Mouse (Mus musculus): ENCODE measurements at regions not wholly inside any gene's neighbourhood (a gene's known extent, or its start where the extent isn't known, plus 50 kb on each side); places are given as distances from the start of the nearest gene placed in this dataset.
"Not testable (repeated sequence)": the region's sequence is repeated elsewhere in the genome, so short reads cannot be mapped to it uniquely, and the experiment has no call there.

DNA sequence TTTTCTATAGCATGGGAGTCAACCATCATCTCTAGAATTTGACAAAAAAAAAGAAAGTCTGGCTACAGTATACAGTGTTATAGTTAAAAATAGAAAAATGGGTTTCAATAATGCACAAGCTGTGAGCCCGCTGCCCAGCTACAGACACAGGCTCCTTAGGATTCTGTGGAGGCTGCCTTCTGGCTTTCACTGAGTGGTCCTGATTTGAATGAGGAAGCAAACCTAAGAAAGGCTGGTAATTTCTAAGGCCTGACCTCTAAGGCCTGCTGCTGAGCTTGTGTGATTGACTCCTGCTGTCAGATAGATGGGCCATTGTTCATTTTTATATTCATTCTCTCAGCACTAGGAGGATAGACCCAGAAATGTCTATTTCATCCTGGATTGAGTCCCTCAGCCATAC is 67.7 kb downstream of the Alg10b start:
- no peak for DNase-seq

DNA sequence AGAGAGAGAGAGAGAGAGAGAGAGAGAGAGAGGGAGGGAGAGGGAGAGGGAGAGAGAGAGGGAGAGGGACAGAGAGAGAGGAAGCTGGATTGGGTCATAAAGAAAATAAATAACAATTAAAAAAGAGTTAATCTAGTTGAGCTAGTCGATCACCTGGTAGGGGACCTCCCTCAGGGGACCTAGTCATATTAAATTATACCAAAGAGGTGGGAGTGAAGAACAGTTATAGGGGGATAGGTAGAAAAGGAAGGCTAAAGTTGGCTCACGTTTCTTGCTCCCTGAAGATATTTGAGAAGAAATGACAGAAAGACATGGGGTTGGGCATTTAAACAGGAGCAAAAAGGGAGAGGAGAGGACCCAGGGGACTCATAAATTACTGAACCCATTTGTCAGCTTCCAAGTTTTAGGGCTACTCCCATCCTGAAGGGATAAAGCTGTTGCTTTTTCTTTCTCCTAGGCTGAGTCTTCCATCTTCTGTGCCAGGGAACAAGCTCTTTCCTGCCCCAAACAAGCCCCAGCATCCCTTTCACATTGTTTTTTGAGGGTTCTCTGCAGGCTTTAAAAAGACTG is 70.3 kb downstream of the Alg10b start:
- DNase-seq: no peak

DNA sequence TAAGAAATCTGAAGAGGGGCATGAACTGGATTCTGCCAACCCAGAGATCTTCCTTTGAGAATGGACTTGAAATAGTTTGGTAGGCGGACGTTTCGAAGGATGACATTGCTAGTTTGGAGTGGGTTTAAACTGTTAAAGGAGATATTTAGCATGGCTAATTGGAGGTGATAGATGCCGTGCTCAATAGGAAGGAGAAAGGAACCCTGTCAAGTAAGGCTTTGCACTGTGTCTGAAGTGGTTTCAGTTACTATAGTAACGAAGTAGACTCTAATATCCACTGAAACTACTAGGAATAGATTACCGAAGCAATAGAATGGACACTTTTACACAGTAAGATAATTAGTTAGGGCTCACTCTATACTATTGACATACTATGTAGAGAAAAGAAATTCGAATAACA is 74.5 kb downstream of the Alg10b start:
- no peak for DNase-seq

DNA sequence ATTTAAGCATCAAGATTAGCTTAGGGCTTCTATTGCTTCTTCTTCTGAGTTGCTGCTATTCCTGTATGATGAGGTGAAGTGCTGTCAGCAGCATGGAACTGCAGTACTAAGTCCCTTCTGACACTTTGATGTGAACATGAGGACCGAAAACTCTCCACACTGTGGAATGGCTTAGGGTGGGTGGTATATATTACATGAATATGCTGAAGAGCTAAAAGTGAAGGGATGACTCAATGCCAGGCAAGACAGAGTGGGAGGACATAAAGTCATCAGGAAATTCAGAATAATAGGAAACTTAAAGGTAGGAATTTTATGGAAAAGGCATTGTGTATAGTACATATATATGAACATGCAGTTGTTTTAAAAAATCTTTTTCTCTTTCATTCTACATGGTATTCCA is 79.3 kb downstream of the Alg10b start:
- DNase-seq: no peak

DNA sequence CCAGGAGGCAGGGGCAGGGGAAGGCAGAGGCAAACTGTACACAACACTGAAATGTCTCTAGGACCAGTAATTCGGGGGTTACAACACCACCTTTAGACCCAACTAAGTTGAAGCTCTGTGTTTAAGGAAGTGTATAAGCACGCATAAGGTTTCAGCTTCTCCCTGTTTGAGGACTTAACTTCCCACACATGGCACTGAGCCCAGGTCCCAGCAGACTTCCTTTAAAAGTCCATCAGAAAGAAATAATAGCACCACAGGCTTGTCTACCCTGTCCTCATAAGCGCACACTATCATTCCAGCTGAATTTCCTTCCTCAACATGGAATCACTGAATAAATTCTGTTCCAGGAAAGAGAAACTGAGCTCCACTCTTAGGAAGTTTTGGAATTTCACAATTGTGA is 80.9 kb downstream of the Alg10b start:
- peak; percentile 56 to 67 for DNase-seq

DNA sequence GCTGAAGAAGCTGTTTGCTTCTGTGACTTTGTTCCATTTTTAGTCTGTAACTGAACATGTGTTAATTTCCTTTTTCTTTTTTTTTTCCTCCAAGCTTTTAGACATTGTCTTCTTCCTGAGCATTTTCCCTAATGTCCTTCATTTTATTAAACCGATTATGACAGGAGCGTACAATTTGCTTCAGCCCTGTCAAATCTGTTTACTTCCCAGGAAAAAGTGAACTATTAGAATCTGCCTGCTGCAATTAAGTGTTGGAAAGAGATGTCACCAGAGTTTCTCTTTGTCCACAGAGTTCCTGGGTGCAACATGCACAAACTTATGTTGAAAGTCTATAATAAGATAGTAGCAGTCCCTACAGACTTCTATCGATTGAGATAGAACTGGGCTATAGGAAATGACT is 82.8 kb downstream of the Alg10b start:
- DNase-seq: no peak

DNA sequence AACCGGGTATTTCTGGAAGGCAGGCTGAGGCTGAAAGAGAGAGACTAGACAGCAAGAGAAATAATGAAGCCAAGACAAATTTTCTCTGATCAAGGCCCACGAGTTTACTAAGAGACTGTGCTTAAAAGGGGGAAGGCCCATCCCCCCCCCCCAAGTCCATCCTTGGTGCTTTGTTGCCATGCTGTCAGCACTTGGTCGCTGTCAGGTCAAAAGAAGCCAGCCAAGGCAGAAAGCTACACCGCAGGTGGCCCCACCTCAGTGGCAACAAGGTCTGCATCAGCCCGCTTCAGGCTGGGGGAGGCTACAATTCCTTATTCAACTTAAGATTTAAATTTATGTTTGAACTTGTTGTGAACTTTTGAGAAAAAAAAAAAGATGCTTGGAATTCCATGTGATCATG is 84.3 kb downstream of the Alg10b start:
- not testable (repeated sequence) for DNase-seq

DNA sequence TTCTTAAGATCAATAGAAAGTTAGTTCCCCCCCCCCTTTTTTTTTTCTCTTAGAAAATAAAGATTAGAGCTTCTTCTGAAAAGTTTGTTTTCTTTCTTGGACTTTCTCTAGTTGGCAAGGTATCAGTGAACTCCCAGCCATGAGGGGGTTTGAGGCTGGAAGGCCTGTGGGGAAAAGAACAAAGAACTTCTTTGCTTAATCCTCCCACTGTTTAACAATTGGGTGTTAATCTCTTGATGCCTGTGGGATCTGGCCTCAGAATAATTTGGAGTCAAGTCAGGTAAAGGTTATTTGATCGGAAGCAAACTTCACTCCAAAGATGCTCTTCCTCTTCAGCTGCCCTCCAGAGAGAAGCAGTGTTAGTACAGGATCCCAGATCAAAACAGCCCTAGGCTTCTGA is 84.8 kb downstream of the Alg10b start:
- DNase-seq: no peak

DNA sequence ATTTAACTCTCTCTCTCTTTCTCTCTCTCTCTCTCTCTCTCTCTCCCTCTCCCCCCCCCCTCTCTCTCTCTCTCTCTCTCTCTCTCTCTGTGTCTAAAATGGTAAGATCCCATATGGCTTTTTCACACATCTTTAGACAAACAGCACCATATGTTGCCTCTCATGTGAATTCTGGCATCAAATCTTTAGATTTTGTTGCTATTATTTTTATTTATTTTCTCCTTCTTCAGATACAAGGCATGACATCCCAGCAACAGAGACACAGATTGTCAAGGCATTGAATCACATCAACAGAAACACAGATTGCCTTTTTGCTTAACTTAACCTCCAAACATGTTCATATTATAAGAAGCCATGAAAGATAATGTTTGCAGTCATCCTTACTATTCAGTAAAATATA is 85.6 kb downstream of the Alg10b start:
- no peak for DNase-seq

DNA sequence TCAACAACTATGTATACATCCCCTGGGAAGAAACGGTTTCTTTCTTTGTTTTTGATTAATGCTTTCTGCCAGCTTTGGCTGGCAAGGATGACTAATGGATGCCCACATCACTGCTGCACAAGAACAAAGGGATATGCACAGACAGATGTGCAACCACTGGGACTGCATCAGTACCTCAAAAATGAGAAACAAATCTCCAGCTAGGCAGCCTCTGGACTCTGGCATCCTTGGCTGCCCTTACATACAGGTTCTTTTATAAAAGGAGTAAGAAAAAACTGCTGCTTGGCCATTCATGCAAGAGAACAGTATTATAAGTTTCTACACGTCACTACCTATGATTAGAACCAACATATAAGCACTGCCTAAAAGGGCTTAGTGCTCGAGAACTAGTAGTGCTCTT is 97.7 kb downstream of the Alg10b start:
- no peak for DNase-seq

DNA sequence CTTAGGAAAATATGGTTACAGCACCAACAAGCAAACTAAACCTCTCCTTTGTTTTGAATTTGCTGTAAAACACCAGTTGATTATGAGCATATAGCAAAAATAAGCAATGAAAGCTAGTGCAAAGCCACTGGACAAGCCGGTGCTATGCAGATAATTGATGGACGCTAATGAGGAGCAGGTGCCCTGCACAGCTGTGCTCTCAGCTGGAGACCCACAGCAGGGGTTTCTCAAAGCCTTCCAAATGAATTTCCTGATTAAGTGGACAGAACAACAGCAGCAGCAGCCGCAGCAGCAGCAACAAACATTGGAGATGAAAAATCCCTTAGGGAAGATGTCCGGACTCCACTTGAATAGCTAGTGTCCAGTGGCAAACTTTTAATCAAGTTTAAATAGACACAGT is 109.2 kb downstream of the Alg10b start:
- peak; percentile 52 to 58 for DNase-seq

DNA sequence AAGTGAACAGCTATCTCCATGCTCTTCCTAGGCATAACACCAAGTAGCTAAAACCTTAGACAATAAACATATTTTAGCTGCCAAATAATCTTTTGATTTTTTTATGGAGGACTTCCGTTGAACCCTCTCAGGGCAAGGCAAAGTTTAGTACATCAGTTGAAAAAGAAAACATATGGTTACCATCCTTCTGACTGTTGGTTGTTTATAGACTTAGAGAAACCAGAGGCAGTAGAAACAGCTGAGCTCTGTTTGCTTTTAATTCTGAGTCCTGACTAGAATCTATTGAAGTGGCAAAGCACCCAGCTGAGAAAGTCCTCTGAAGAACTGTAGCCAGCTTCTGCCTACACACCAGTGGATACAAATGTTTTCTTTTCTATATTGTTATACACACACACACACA is 109.7 kb downstream of the Alg10b start:
- DNase-seq: no peak

DNA sequence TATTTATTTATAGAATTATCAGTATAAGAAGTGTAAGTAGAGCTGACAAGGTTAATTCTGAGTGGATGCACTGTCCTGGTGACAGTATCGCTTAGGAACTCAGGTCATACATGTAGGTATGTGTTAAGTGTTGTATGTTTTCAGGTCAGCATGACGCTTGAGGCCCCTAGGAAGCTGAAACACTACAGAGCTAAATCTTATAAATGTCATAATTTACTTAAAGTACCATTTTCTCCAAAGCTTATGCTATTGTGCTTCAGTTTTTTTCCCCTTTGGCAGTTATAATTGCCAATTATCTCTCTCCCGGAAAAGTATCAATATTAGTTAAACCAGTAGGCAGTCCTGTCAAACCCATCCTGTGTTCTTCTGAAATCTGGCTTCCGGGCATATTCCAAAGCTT is 110.3 kb downstream of the Alg10b start:
- no peak for DNase-seq

DNA sequence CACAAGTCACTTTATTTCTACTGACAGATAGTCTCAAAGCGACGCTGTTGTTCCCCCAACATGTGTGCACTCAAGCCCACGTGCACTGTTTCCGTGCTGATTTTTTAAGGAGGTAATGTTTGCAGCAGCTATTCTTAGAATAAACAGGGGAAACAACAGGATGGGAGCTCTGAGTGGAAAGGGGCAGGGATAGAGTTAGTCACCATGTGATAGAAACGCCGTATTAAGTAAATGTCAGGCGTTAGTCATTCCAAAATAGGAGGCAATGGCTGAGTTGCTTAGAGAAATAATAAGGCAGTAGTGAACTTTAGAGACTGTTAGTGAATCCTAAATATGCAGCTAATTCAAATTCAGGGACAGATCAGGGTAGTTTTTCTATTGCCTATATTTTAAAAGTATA is 111.4 kb downstream of the Alg10b start:
- DNase-seq: no peak

DNA sequence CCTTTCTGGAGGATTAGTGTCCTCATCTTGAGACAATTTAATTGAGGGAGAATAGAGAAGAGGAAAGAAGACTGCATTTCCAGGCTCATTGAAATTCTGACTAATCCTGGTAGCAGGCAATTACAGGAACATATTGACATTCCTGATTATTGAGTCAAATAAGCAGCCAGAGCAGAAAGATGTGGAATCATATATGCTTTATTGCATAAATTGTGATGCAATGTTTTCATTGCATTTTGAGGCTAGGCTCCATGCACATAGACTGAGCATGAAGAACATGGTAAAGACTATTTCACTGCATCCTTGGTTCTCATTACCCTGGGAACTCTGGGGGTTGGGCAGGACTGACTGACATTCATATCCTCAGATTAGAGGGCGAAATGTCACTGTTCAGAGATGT is 116.0 kb downstream of the Alg10b start:
- DNase-seq: no peak

DNA sequence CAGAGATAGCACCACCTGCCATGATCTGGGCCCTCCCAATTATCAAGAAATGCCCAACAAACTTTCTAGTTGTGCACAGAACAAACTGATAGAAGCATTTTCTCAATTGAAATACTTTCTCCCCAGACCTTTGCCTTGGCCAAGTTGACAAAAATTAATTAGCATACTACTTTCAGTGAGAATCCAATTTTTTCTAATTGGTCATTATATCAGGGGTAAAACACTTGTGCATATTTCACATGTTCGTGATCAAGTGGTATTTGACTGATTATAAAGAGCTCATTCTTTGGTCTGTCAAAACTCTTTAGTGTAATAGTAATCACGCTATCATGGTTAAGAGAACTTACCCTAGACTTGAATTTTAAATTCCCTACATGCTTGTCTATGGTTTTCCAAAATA is 117.2 kb downstream of the Alg10b start:
- no peak for DNase-seq

DNA sequence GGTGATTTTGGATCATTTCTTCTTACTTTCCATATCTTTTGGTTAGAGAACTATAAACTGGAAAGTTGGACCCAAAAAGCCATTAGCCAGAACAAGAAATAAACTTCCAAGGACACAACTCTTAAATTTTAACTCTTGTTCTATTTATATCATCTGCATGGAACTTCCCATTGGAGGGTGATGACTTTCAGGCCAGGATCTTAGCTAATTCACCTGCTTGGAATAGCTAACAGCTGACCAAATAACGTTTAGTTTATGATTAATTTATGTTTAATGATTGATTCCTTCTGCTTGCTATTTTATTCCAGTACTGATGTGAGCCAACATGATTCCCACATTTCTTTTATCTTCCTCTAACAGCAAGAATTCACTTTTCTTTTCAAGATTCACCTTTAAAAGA is 119.7 kb downstream of the Alg10b start:
- DNase-seq: no peak

DNA sequence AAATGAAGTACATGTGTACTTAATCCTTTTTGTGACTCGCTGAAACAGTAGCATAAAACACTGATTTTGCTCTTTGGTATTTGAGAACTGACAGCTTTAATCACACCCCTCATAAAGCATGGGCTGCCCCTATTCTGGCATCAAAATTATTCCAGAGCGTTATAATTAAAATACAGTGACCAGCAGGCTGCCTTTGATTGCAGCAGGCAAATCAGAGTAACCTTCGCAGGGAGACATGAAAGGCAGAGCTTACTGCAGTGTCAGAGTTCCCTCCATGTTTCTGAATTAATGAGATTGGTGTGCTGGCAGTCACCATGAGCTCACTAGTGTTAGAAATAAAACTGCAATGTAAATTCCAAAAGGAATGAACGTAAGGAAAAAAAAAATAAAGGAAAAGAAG is 120.8 kb downstream of the Alg10b start:
- no peak for DNase-seq

DNA sequence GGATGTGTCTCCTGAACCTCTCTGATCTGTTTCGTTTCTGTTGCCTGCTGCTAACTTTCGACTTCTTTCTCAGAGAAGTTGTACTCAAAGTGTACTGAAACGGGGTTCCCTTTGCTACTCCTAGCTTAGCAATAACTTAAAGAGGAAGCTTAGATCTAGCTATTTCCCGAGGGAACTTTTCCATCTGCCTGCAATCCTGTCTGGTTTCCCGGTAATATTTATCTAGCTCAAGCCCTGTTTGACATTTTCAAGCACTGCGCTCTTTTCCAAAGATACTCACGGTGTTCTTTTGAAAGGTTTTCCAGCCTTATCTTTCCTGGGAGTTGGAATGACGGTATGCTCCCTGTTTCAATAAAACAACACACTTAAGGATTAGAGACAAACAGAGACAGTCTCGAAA is 122.1 kb downstream of the Alg10b start:
- DNase-seq: no peak

DNA sequence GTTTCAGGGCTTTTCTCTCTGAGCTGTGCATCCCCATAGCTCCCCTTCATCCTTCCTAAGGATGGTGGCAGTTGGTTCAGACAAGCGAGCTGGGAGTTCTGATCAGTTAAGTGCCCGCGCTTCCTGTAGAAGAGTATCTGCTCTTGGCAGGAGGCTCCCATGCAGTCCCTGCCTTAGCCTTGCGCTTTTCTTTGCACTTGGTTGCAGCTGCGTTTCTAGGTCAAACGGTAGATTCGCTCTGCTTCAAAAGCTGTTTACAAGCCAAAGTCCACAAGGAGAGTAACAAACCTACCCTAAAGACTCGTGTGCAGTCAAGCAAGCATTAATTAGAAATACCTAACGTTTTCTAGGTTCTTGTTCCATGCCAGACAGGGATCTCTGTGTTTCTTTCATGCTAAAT is 122.6 kb downstream of the Alg10b start:
- DNase-seq: peak; percentile 9 to 29

DNA sequence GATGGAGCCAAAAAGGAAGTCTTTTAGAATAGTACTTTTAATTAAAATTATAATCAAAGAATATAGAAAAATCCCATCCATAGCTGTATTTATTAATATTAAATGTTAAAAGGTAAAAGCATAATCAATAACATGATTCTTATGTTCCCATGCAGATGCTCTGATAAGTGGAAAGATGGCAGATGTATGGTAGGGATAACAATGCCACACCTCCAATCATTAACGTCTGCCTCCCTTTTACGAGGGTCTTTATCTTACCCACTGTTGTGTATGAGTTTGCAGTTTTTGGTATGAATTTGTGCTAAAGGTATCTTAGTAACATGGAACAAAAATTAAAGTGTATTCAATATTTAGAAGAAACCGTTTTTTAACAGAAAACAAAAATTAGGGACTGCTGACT is 127.8 kb downstream of the Alg10b start:
- DNase-seq: no peak

DNA sequence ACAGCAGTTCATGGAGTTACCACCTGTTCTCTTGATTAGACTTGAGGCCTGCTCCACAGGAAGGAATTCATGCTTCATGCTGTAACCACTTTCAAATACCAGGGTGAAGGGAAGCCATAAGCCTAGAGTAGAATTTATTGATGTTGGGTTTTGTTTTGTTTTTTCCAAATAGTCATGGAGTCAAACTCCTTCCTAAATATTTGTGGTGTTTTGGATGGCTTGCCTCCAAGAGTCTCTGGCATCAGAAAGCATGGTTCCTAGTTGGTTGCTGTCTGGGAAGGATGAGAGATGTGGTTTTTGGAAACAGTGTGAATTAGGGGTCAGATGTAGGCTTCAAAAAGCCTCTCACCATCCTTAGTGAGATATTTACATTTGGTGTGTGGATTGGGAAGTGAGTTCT is 141.5 kb downstream of the Alg10b start:
- no peak for DNase-seq

DNA sequence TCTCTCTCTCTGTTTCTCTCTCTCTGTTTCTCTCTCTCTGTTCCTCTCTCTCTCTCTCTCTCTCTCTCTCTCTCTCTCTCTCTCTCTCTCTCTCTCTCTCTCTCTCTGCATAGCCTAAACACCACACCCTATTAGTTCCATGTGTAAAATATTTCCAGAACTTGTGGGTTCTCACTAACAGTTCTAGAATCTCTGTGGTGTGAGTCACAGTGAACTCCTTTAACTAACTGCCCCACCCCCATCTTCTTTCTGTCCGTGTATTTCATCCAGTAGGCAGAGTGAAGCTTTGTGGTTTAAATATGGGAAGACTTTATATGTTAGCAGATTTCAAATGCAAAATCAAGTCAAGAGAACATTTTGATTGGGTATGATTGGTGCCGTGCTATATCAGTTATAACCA is 153.8 kb downstream of the Alg10b start:
- DNase-seq: no peak

DNA sequence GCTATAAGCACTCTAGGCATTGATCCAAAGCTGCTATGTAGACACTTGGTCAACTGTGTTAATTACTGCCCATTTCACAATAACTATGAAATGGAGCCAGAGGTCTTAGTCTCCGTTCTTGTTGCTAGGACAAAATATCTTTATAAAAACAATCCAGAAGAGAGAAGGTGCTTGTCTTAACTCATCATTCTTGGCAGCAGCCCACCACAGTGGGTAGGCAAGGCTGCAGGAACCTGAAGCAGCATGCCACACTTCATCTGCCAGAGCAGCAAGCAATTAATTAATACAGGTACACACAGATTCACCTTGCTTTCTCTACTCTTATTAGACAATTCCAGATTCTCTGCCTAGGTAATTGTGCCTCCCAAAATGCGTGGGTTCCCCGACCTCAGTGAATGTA is 172.8 kb downstream of the Alg10b start:
- DNase-seq: no peak

DNA sequence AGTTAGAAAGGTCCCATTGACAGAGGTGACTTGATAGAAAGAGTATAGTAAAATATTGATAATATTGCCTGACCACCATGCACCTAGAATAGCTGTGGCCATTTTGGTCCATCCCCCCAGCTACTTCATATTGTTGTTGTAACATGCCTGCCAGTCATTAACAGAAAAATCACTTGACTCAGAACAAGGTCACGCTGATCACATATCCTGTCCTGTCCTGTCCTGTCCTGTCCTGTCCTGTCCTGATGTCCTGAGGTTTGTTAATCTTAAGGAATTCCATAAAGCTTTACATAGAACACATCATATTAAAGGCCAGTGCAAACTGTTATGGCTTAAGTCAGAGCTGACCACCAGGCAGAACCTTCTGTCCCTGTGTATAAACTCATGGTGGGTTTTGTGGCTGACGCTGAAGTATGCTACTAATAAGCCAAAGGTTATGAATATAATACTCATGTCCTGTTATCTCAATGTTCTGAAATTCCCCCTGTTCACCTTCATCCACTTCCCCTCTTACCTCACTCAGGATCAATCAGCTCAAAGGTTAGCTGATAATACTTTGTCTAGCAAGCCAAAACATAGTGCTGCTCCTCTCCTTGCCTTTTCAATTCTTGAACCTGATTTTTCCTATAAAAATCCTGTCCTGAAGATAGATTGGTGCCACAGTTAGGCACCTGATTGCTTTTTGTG is 173.7 kb downstream of the Alg10b start:
- DNase-seq: no peak
